Mouse (Mus musculus): Measurements from ENCODE around the gene Gsc2.
A peak's percentile ranks its signal among the peaks of the same experiment; 100 is the strongest.

The Gsc2 gene

GRCm38 (mm10) chr16:17922163-17922538 is 7.3 kb upstream of the Gsc2 start:
- DNase-seq (ENCODE audit: low spot score), result no peak

- peak; percentile 88 for DNase-seq (ENCODE audit: low spot score)
Observed at GRCm38 (mm10) chr16:17921325-17922162, 6.7 kb upstream of the Gsc2 start.

- DNase-seq (ENCODE audit: low spot score), result no peak
Observed at GRCm38 (mm10) chr16:17920586-17920985, 5.7 kb upstream of the Gsc2 start.

GRCm38 (mm10) chr16:17911052-17911595 is 3.7 kb downstream of the Gsc2 start, which contains the start of gene Ess2:
TSS of gene Ess2 (minus strand) at chr16:17911348.
- peak; percentile 64 for DNase-seq (ENCODE audit: low spot score)

GRCm38 (mm10) chr16:17898462-17898861 is 16.4 kb downstream of the Gsc2 start, which contains the start of the genes Dgcr2 and Tssk2:
TSS of gene Dgcr2 (minus strand) at chr16:17898562.
TSS of gene Tssk2 (plus strand) at chr16:17898637.
- no peak for DNase-seq (ENCODE audit: low spot score)

GRCm38 (mm10) chr16:17896091-17896490 is 18.8 kb downstream of the Gsc2 start:
- no peak for DNase-seq (ENCODE audit: low spot score)

- DNase-seq (ENCODE audit: low spot score), result no peak
Observed at GRCm38 (mm10) chr16:17893923-17894322, 20.9 kb downstream of the Gsc2 start, which contains the start of gene Tssk1. TSS of gene Tssk1 (plus strand) at chr16:17894223.

GRCm38 (mm10) chr16:17892606-17893005 is 22.3 kb downstream of the Gsc2 start:
- no peak for DNase-seq (ENCODE audit: low spot score)

GRCm38 (mm10) chr16:17891567-17891959 is 23.3 kb downstream of the Gsc2 start, which contains the start of gene Gm20518:
TSS of gene Gm20518 (minus strand) at chr16:17891671.
- DNase-seq (ENCODE audit: low spot score), result peak; percentile 92

- DNase-seq (ENCODE audit: low spot score), result peak; percentile 45
Observed at GRCm38 (mm10) chr16:17890917-17891566, 23.8 kb downstream of the Gsc2 start.

- DNase-seq (ENCODE audit: low spot score), result no peak
Observed at GRCm38 (mm10) chr16:17890342-17890727, 24.5 kb downstream of the Gsc2 start.

GRCm38 (mm10) chr16:17889689-17890341 is 25.0 kb downstream of the Gsc2 start:
- no peak for DNase-seq (ENCODE audit: low spot score)

GRCm38 (mm10) chr16:17884116-17884515 is 30.7 kb downstream of the Gsc2 start:
- no peak for DNase-seq (ENCODE audit: low spot score)

GRCm38 (mm10) chr16:17882196-17882595 is 32.7 kb downstream of the Gsc2 start:
- DNase-seq (ENCODE audit: low spot score), result no peak

GRCm38 (mm10) chr16:17879571-17879970 is 35.3 kb downstream of the Gsc2 start:
- no peak for DNase-seq (ENCODE audit: low spot score)

- no peak for DNase-seq (ENCODE audit: low spot score)
Observed at GRCm38 (mm10) chr16:17876096-17876495, 38.8 kb downstream of the Gsc2 start.

- DNase-seq (ENCODE audit: low spot score), result no peak
Observed at GRCm38 (mm10) chr16:17875174-17875573, 39.7 kb downstream of the Gsc2 start.

GRCm38 (mm10) chr16:17872995-17873394 is 41.9 kb downstream of the Gsc2 start:
- DNase-seq (ENCODE audit: low spot score), result no peak

GRCm38 (mm10) chr16:17871248-17871647 is 43.6 kb downstream of the Gsc2 start:
- no peak for DNase-seq (ENCODE audit: low spot score)

- no peak for DNase-seq (ENCODE audit: low spot score)
Observed at GRCm38 (mm10) chr16:17865770-17866169, 49.1 kb downstream of the Gsc2 start.

- no peak for DNase-seq (ENCODE audit: low spot score)
Observed at GRCm38 (mm10) chr16:17865293-17865692, 49.6 kb downstream of the Gsc2 start.

Measured in ovary, postnatal 10 days (tissue).